In the genomic region with DNA sequence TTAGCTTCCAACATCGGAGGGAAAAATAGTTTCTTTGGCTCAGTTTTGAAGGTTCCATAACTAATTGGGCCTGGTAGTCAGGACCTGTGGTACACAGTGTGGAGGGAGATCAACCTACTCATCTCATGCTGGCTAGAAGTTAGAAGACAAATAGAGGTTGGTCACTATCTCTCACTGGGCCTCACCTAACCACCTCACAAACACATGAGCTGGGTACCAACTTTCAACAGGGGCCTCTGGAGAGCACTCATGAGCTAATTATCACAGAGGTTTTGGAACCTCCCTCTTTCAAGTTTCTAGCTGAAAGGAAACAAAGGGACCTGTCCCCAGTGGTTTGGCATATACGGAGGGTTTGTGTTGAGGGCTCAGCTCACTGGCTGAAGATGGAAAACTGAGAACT, we compare ENCODE assay signal across 25 mouse cellular contexts. TPM values are rescaled to one million over a fixed set of nuclear protein-coding genes. Genes with fewer than 3 reads are reported as not detected.
A peak's percentile ranks its signal among the peaks of the same experiment; 100 is the strongest.
DNase-seq lines count a peak whose midpoint lies in the region; ATAC-seq and TF ChIP-seq lines count a peak whose summit lies in the region.
"Had no signal": no experiment of that assay in that cellular context is flagged by ENCODE, and none has a peak within 500 bp of the region (broad histone marks: within the 10 kb centered on the region; RNA-seq: fewer than 3 reads in every experiment).

No protein-coding gene starts in this region.

- H3K4me2 ChIP-seq in liver, postnatal 0 days (ENCODE audit: low read depth, low read length) = peak overlapping the region; percentile 38
- H3K4me2 ChIP-seq in forebrain, embryonic 14.5 days (ENCODE audit: low read length) = no peak overlapping the region
- H3K4me2 ChIP-seq: embryonic facial prominence, embryonic 15.5 days; forebrain, embryonic 12.5 days; kidney, embryonic 15.5 days; limb, embryonic 12.5 days; lung, embryonic 14.5 days; midbrain, embryonic 12.5 days had no signal

- peak; percentile 49 for ATAC-seq in liver, postnatal 0 days
- no peak for ATAC-seq in forebrain, embryonic 14.5 days
- ATAC-seq: hindbrain, postnatal 0 days; intestine, postnatal 0 days; Patski had no signal

- no peaks in the 10 kb centered on the region for H3K9me3 ChIP-seq in MEL (replicated peaks; ENCODE audit: insufficient read depth, low read length)
- no peaks in the 10 kb centered on the region for H3K9me3 ChIP-seq in liver, postnatal 0 days (ENCODE audit: low read length)
- H3K9me3 ChIP-seq in forebrain, embryonic 14.5 days (replicated peaks; ENCODE audit: control insufficient read depth, low read length) = no peaks in the 10 kb centered on the region
- H3K9me3 ChIP-seq: embryonic facial prominence, embryonic 15.5 days; forebrain, embryonic 12.5 days; hindbrain, embryonic 10.5 days; kidney, embryonic 15.5 days; limb, embryonic 12.5 days; midbrain, embryonic 12.5 days had no signal

- H3K9ac ChIP-seq in MEL (ENCODE audit: control insufficient read depth, low read depth, low read length, poor library complexity, severe bottlenecking) = no peak overlapping the region
- H3K9ac ChIP-seq in liver, postnatal 0 days (replicated peaks) = no peak overlapping the region; the same call in 1 of the 2 replicates
- H3K9ac ChIP-seq in forebrain, embryonic 14.5 days (ENCODE audit: low read length) = no peak overlapping the region
- H3K9ac ChIP-seq: embryonic facial prominence, embryonic 15.5 days; forebrain, embryonic 12.5 days; kidney, embryonic 15.5 days; limb, embryonic 12.5 days; lung, embryonic 14.5 days; midbrain, embryonic 12.5 days had no signal

- no peaks in the 10 kb centered on the region for H3K79me2 ChIP-seq in MEL (ENCODE audit: control insufficient read depth, insufficient read depth, low read length, poor library complexity)

- TF ChIP-seq RAD21 in MEL (IDR thresholded peaks at IDR 0.05; ENCODE audit: low read depth, low read length) = no peak

- 78% methylated on average over 2 of the region's 2 CpGs for WGBS in liver, postnatal 0 days (ENCODE audit: insufficient replicate concordance)
- 77% methylated on average over 2 of the region's 2 CpGs for WGBS in cerebellum, adult 2 months
- 62% methylated on average over 2 of the region's 2 CpGs for WGBS in forebrain, embryonic 14.5 days

- no peak for TF ChIP-seq POLR2A in MEL (IDR thresholded peaks at IDR 0.05; ENCODE audit: control insufficient read depth in 1 of 2, insufficient read depth in 1 of 2, low read depth in 1 of 2, low read length in 2 of 2, poor library complexity in 1 of 2)
- no peak for TF ChIP-seq POLR2A in cerebellum, adult 2 months (IDR thresholded peaks at IDR 0.05; ENCODE audit: borderline replicate concordance, insufficient read depth, low read length)

- DNase-seq in MEL (ENCODE audit: low read depth, low spot score) = peak; percentile 8
- peak; percentile 35 for DNase-seq in c-Kit-negative CD71-positive TER-119-positive erythroid progenitor cells, embryonic 14.5 days (ENCODE audit: low read depth, low spot score)
- DNase-seq in liver = peak; percentile 44
- DNase-seq in liver, postnatal 0 days = no peak
- DNase-seq in lung, postnatal 10 days = no peak
- no peak for DNase-seq in cerebellum, adult 2 months
- DNase-seq in forebrain, embryonic 14.5 days (ENCODE audit: low spot score) = no peak
- DNase-seq: adrenal gland, adult 8-10 months; cerebellum, adult 11-12 months; gastrocnemius, postnatal 25 days; kidney, postnatal 4 days; layer of hippocampus, adult 9-11 months; lung, embryonic 14.5 days; lung, postnatal 4 days; retina, postnatal 1 day had no signal

- TF ChIP-seq CTCF in MEL (IDR thresholded peaks at IDR 0.05 in 2 of 3, conservative IDR thresholded peaks at IDR 0.05 in 1 of 3; ENCODE audit: control insufficient read depth in 1 of 3, insufficient read depth in 1 of 3, low read depth in 2 of 3, low read length in 3 of 3, poor library complexity in 1 of 3, severe bottlenecking in 1 of 3) = no peak
- TF ChIP-seq CTCF in liver, postnatal 0 days (IDR thresholded peaks at IDR 0.05; ENCODE audit: low read depth) = peak; percentile 30; the same call in 1 of the 2 replicates
- no peak for TF ChIP-seq CTCF in cerebellum, adult 2 months (IDR thresholded peaks at IDR 0.05; ENCODE audit: borderline replicate concordance, insufficient read depth, low read depth, low read length)

- TF ChIP-seq EP300 in MEL (IDR thresholded peaks at IDR 0.05; ENCODE audit: low read depth in 1 of 2, low read length in 2 of 2) = no peak
- TF ChIP-seq EP300 in liver, postnatal 0 days (IDR thresholded peaks at IDR 0.05; ENCODE audit: low read depth) = no peak

- peak overlapping the region; percentile 6; the same call in 1 of the 2 replicates for H3K27ac ChIP-seq in MEL (ENCODE audit: control insufficient read depth, low read depth, low read length)
- peak overlapping the region; percentile 78 for H3K27ac ChIP-seq in liver, postnatal 0 days (ENCODE audit: low read depth)
- no peak overlapping the region for H3K27ac ChIP-seq in cerebellum, adult 2 months (ENCODE audit: insufficient read depth, low read length)
- no peak overlapping the region for H3K27ac ChIP-seq in forebrain, embryonic 14.5 days (ENCODE audit: low read depth, low read length)
- H3K27ac ChIP-seq: embryonic facial prominence, embryonic 15.5 days; forebrain, embryonic 12.5 days; hindbrain, embryonic 10.5 days; hindbrain, postnatal 0 days; kidney, embryonic 15.5 days; left cerebral cortex, adult 2 months; limb, embryonic 12.5 days; midbrain, embryonic 12.5 days had no signal

- H3K36me3 ChIP-seq in MEL (ENCODE audit: control insufficient read depth in 1 of 2, insufficient read depth in 2 of 2, low read length in 2 of 2) = peaks cover 0 to 23% of the 10 kb centered on the region in 2 experiments
- H3K36me3 ChIP-seq in liver, postnatal 0 days (replicated peaks; ENCODE audit: insufficient read depth, low read length) = no peaks in the 10 kb centered on the region
- H3K36me3 ChIP-seq in forebrain, embryonic 14.5 days (ENCODE audit: control insufficient read depth, insufficient read depth, low read length) = no peaks in the 10 kb centered on the region
- H3K36me3 ChIP-seq: embryonic facial prominence, embryonic 15.5 days; forebrain, embryonic 12.5 days; hindbrain, embryonic 10.5 days; kidney, embryonic 15.5 days; limb, embryonic 12.5 days; midbrain, embryonic 12.5 days had no signal

- H3K27me3 ChIP-seq in MEL (ENCODE audit: control insufficient read depth in 1 of 2, insufficient read depth in 2 of 2, low read length in 2 of 2) = no peaks in the 10 kb centered on the region
- H3K27me3 ChIP-seq in liver, postnatal 0 days (ENCODE audit: insufficient read depth, low read length) = no peaks in the 10 kb centered on the region
- no peaks in the 10 kb centered on the region for H3K27me3 ChIP-seq in cerebellum, adult 2 months (ENCODE audit: control insufficient read depth, insufficient read depth, low read length)
- H3K27me3 ChIP-seq in forebrain, embryonic 14.5 days (replicated peaks; ENCODE audit: control insufficient read depth, insufficient read depth, low read length) = no peaks in the 10 kb centered on the region
- H3K27me3 ChIP-seq: embryonic facial prominence, embryonic 15.5 days; forebrain, embryonic 12.5 days; kidney, embryonic 15.5 days; limb, embryonic 12.5 days; midbrain, embryonic 12.5 days; Patski had no signal

- peaks cover 12 to 14% of the 10 kb centered on the region in 2 experiments for H3K4me1 ChIP-seq in MEL (ENCODE audit: control insufficient read depth in 1 of 2, insufficient read depth in 2 of 2, low read length in 2 of 2)
- peaks cover 20% of the 10 kb centered on the region for H3K4me1 ChIP-seq in liver, postnatal 0 days (ENCODE audit: insufficient read depth)
- H3K4me1 ChIP-seq in cerebellum, adult 2 months (ENCODE audit: control insufficient read depth, insufficient read depth, low read length) = no peaks in the 10 kb centered on the region
- H3K4me1 ChIP-seq in forebrain, embryonic 14.5 days (ENCODE audit: control insufficient read depth, insufficient read depth, low read length) = no peaks in the 10 kb centered on the region
- H3K4me1 ChIP-seq: embryonic facial prominence, embryonic 15.5 days; forebrain, embryonic 12.5 days had no signal

- H3K4me3 ChIP-seq in MEL (ENCODE audit: control insufficient read depth in 1 of 2, insufficient read depth in 1 of 2, low read depth in 2 of 2, low read length in 2 of 2) = no peak overlapping the region
- no peak overlapping the region for H3K4me3 ChIP-seq in liver, postnatal 0 days (ENCODE audit: low read depth, low read length)
- no peak overlapping the region for H3K4me3 ChIP-seq in cerebellum, adult 2 months (replicated peaks; ENCODE audit: insufficient read depth, low read depth, low read length)
- H3K4me3 ChIP-seq in forebrain, embryonic 14.5 days (ENCODE audit: low read depth, low read length) = no peak overlapping the region
- H3K4me3 ChIP-seq: embryonic facial prominence, embryonic 15.5 days; forebrain, embryonic 12.5 days; hindbrain, embryonic 10.5 days; kidney, embryonic 15.5 days; left cerebral cortex, adult 2 months; limb, embryonic 12.5 days; midbrain, embryonic 12.5 days had no signal

TF ChIP-seq in MEL, 35 proteins besides CTCF, POLR2A, EP300 and RAD21:
- TF ChIP-seq MAZ (IDR thresholded peaks at IDR 0.05; ENCODE audit: low read depth, low read length) (no peak), ZMIZ1 (IDR thresholded peaks at IDR 0.05; ENCODE audit: low read depth, low read length) (no peak), GABPA (IDR thresholded peaks at IDR 0.05; ENCODE audit: low read depth, low read length) (no peak), MAFK (IDR thresholded peaks at IDR 0.05; ENCODE audit: borderline replicate concordance, low read depth, low read length) (no peak)

RNA-seq across cellular contexts. Expression of a gene that starts 59.7 kb away (rescaled TPM):
- total RNA-seq in MEL (2012; rRNA removed) = 29.4 and 32.6 TPM in 2 replicates
- polyA plus RNA-seq in MEL (2012; ENCODE audit: insufficient read depth in 1 of 2, insufficient read length in 2 of 2, low read depth in 1 of 2, low replicate concordance in 2 of 2, missing spikeins in 1 of 2) = 10 to 100 TPM in 1 of 2 experiments, not detected in 1; 39.2 TPM
- polyA plus RNA-seq in liver, postnatal 0 days (2015; fragmentation: Nextera tagmentation; extraction: Ambion mirVana) = 37.9 and 39.3 TPM in 2 replicates
- polyA plus RNA-seq in cerebellum, adult 2 months (2012; rRNA removed) = 27.1 and 28.4 TPM in 2 replicates
- 31.1 and 35.5 TPM in 2 replicates for polyA plus RNA-seq in forebrain, embryonic 14.5 days (2014; fragmentation: Nextera tagmentation; extraction: Ambion mirVana)

RNA-seq across cellular contexts. Expression of a gene that starts 59.8 kb away (rescaled TPM):
- 19.7 and 22.6 TPM in 2 replicates for total RNA-seq in MEL (2012; rRNA removed)
- polyA plus RNA-seq in MEL (2012; ENCODE audit: insufficient read depth in 1 of 2, insufficient read length in 2 of 2, low read depth in 1 of 2, low replicate concordance in 2 of 2, missing spikeins in 1 of 2) = 10 to 100 TPM in 1 of 2 experiments, not detected in 1; 25.4 TPM
- 18.7 and 19.3 TPM in 2 replicates for polyA plus RNA-seq in liver, postnatal 0 days (2015; fragmentation: Nextera tagmentation; extraction: Ambion mirVana)
- polyA plus RNA-seq in cerebellum, adult 2 months (2012; rRNA removed) = 12.4 and 13.2 TPM in 2 replicates
- polyA plus RNA-seq in forebrain, embryonic 14.5 days (2014; fragmentation: Nextera tagmentation; extraction: Ambion mirVana) = 39.0 and 41.3 TPM in 2 replicates

Comparison
In these comparisons a context has a peak if more than half of its experiments do, and no peak if none do; other contexts are left out.
1. DNase-seq: peak in MEL (single experiment), c-Kit-negative CD71-positive TER-119-positive erythroid progenitor cells, embryonic 14.5 days (single experiment) and liver (single experiment); none in liver, postnatal 0 days (single experiment), lung, postnatal 10 days (single experiment), cerebellum, adult 2 months (0 of 2) and forebrain, embryonic 14.5 days (single experiment).
2. H3K27ac ChIP-seq: peak in MEL (single experiment) and liver, postnatal 0 days (single experiment); none in cerebellum, adult 2 months (single experiment) and forebrain, embryonic 14.5 days (single experiment).